Mouse (Mus musculus) adrenal gland, postnatal 14 days (tissue): ENCODE results near the gene Olfr943. TPM values are rescaled to one million over a fixed set of nuclear protein-coding genes. Genes with fewer than 3 reads are reported as not detected.

Experiments used
- DNase-seq: peaks from one replicate; pipeline ENCODE4 v3.0.0; 2021; ENCODE audit warnings: mixed read lengths
- long read RNA-seq, 2 experiments: library from polyadenylated mRNA; stranded (forward); transcript quantifications; one replicate each; pipeline ENCODE4 v2.0.0; 2021
- total RNA-seq: library from RNA; stranded (reverse); gene quantifications from 2 replicates; pipeline ENCODE4 v1.2.3, GENCODE M21; 2021

Gene Olfr943
- total RNA-seq: not detected in 2 replicates
- long read RNA-seq, experiment 1: 0 reads
- long read RNA-seq, experiment 2: 0 reads

GRCm38 (mm10) chr9:39166004-39166403 lies at the start of gene Olfr943:
Gene Olfr943 (plus strand): TSS chr9:39166304.
- no peak for DNase-seq

- no peak for DNase-seq
Observed at GRCm38 (mm10) chr9:39127326-39127725, 38.8 kb upstream of the Olfr943 start.

- DNase-seq: no peak
Observed at GRCm38 (mm10) chr9:39127831-39128230, 38.3 kb upstream of the Olfr943 start, which contains the start of gene Olfr27. Gene Olfr27 (plus strand): TSS chr9:39128131.

- no peak for DNase-seq
Observed at GRCm38 (mm10) chr9:39152401-39152800, 13.7 kb upstream of the Olfr943 start.

GRCm38 (mm10) chr9:39201620-39202019 lies 35.5 kb downstream of the Olfr943 start, which contains the start of gene Olfr944:
Gene Olfr944 (plus strand): TSS chr9:39201920.
- no peak for DNase-seq

Other genes with a start within 250 kb of the Olfr943 start
- gene Olfr930, start 236.5 kb upstream of the Olfr943 start, total RNA-seq: not detected in 2 replicates
- gene Olfr933, start 194.0 kb upstream of the Olfr943 start, total RNA-seq: 0.19 and 0.38 TPM in 2 replicates
- gene Olfr934, start 178.0 kb upstream of the Olfr943 start, total RNA-seq: not detected in 2 replicates
- not detected in 2 replicates for gene Olfr935, start 166.6 kb upstream of the Olfr943 start, total RNA-seq
- gene Olfr146, start 142.9 kb upstream of the Olfr943 start, total RNA-seq: not detected in 2 replicates
- not detected in 2 replicates for gene Olfr937, start 101.4 kb upstream of the Olfr943 start, total RNA-seq
- not detected in 2 replicates for gene Olfr938, start 87.4 kb upstream of the Olfr943 start, total RNA-seq
- gene Olfr27, start 38.2 kb upstream of the Olfr943 start, total RNA-seq: not detected in 2 replicates
- not detected in 2 replicates for gene Olfr944, start 35.6 kb downstream of the Olfr943 start, total RNA-seq
- not detected in 2 replicates for gene Olfr1537, start 83.7 kb downstream of the Olfr943 start, total RNA-seq
- gene Olfr945, start 110.5 kb downstream of the Olfr943 start, total RNA-seq: not detected in 2 replicates
- not detected in 2 replicates for gene Olfr948, start 159.7 kb downstream of the Olfr943 start, total RNA-seq
- not detected in 2 replicates for gene Olfr951, start 221.1 kb downstream of the Olfr943 start, total RNA-seq